9 mouse cellular contexts compared by ENCODE assay signal in genomic region chr11:102144957-102145470, GRCm38 (mm10). TPM values are rescaled to one million over a fixed set of nuclear protein-coding genes. Genes with fewer than 3 reads are reported as not detected.
DNase-seq lines count a peak whose midpoint lies in the region; ATAC-seq and TF ChIP-seq lines count a peak whose summit lies in the region.
"Had no signal": no experiment of that assay in that cellular context is flagged by ENCODE, and none has a peak within 500 bp of the region (broad histone marks: within the 10 kb centered on the region; RNA-seq: fewer than 3 reads in every experiment).

No protein-coding gene starts in this region.

- no peak for TF ChIP-seq POLR2A in MEL (IDR thresholded peaks at IDR 0.05; ENCODE audit: control insufficient read depth in 1 of 2, insufficient read depth in 1 of 2, low read depth in 1 of 2, low read length in 2 of 2, poor library complexity in 1 of 2)

- no peak for TF ChIP-seq RAD21 in MEL (IDR thresholded peaks at IDR 0.05; ENCODE audit: low read depth, low read length)

- no peak overlapping the region for H3K27ac ChIP-seq in heart, embryonic 11.5 days (ENCODE audit: low read depth, low read length)
- no peak overlapping the region for H3K27ac ChIP-seq in MEL (ENCODE audit: control insufficient read depth, low read depth, low read length)
- no peak overlapping the region for H3K27ac ChIP-seq in hindbrain, embryonic 13.5 days
- H3K27ac ChIP-seq in midbrain, embryonic 10.5 days (replicated peaks) = no peak overlapping the region

- intact Hi-C loops in heart, postnatal 14 days (cut with DNase I) = no loop called here

- no peaks in the 10 kb centered on the region for H3K79me2 ChIP-seq in MEL (ENCODE audit: control insufficient read depth, insufficient read depth, low read length, poor library complexity)

- peak overlapping the region; percentile 43 for H3K4me3 ChIP-seq in heart, embryonic 11.5 days (ENCODE audit: low read depth, low read length)
- H3K4me3 ChIP-seq in MEL (ENCODE audit: control insufficient read depth in 1 of 2, insufficient read depth in 1 of 2, low read depth in 2 of 2, low read length in 2 of 2) = peak overlapping the region; percentile 46 to 75
- H3K4me3 ChIP-seq in hindbrain, embryonic 13.5 days = peak overlapping the region; percentile 30; the same call in 1 of the 2 replicates
- H3K4me3 ChIP-seq in midbrain, embryonic 10.5 days = peak overlapping the region; percentile 47

- peak overlapping the region; percentile 61 for H3K4me2 ChIP-seq in heart, embryonic 11.5 days
- peak overlapping the region; percentile 44 for H3K4me2 ChIP-seq in hindbrain, embryonic 13.5 days

- 0 out of 2 replicates have a peak, but pooled peaks have one; percentile 20 for ATAC-seq in heart, embryonic 11.5 days (replicated peaks; ENCODE audit: insufficient number of reproducible peaks, low FRiP score, low TSS enrichment)
- ATAC-seq in hindbrain, embryonic 13.5 days (ENCODE audit: low FRiP score) = no peak

- 22% methylated on average over 13 of the region's 13 CpGs for WGBS in heart, embryonic 11.5 days (ENCODE audit: insufficient replicate concordance)
- 23% methylated on average over 13 of the region's 13 CpGs for WGBS in hindbrain, embryonic 13.5 days
- WGBS in midbrain, embryonic 10.5 days = 23% methylated on average over 13 of the region's 13 CpGs

- DNase-seq in heart, postnatal 14 days = no peak
- DNase-seq in MEL (ENCODE audit: low read depth, low spot score) = peak; percentile 87
- DNase-seq in midbrain, embryonic 10.5 days (ENCODE audit: low spot score) = no peak
- DNase-seq in spleen, adult 18-20 months = no peak
- no peak for DNase-seq in adrenal gland, adult 18-20 months (ENCODE audit: low spot score in 2 of 2)
- no peak for DNase-seq in urinary bladder, adult 2 months (ENCODE audit: low spot score)

- peak in 2 of 3 experiments; percentile 13 to 14; a peak in 2 of 6 replicates for TF ChIP-seq CTCF in MEL (IDR thresholded peaks at IDR 0.05 in 2 of 3, conservative IDR thresholded peaks at IDR 0.05 in 1 of 3; ENCODE audit: control insufficient read depth in 1 of 3, insufficient read depth in 1 of 3, low read depth in 2 of 3, low read length in 3 of 3, poor library complexity in 1 of 3, severe bottlenecking in 1 of 3)

- peaks cover 65% of the 10 kb centered on the region for H3K27me3 ChIP-seq in heart, embryonic 11.5 days (ENCODE audit: control insufficient read depth, insufficient read depth, low read length)
- no peaks in the 10 kb centered on the region for H3K27me3 ChIP-seq in MEL (ENCODE audit: control insufficient read depth in 1 of 2, insufficient read depth in 2 of 2, low read length in 2 of 2)
- peaks cover 78% of the 10 kb centered on the region for H3K27me3 ChIP-seq in hindbrain, embryonic 13.5 days
- H3K27me3 ChIP-seq in midbrain, embryonic 10.5 days (ENCODE audit: low read depth, poor library complexity, severe bottlenecking) = peaks cover 79% of the 10 kb centered on the region

- peaks cover 22% of the 10 kb centered on the region for H3K4me1 ChIP-seq in heart, embryonic 11.5 days (ENCODE audit: control insufficient read depth, insufficient read depth, low read length)
- H3K4me1 ChIP-seq in MEL (ENCODE audit: control insufficient read depth in 1 of 2, insufficient read depth in 2 of 2, low read length in 2 of 2) = peaks cover 0 to 16% of the 10 kb centered on the region in 2 experiments; a peak in 2 of 4 replicates
- H3K4me1 ChIP-seq in hindbrain, embryonic 13.5 days (replicated peaks) = peaks cover 24% of the 10 kb centered on the region
- H3K4me1 ChIP-seq in midbrain, embryonic 10.5 days = peaks cover 33% of the 10 kb centered on the region

- no peaks in the 10 kb centered on the region for H3K36me3 ChIP-seq in heart, embryonic 11.5 days (ENCODE audit: control insufficient read depth, insufficient read depth, low read length)
- no peaks in the 10 kb centered on the region for H3K36me3 ChIP-seq in MEL (ENCODE audit: control insufficient read depth in 1 of 2, insufficient read depth in 2 of 2, low read length in 2 of 2)
- no peaks in the 10 kb centered on the region for H3K36me3 ChIP-seq in hindbrain, embryonic 13.5 days
- H3K36me3 ChIP-seq in midbrain, embryonic 10.5 days = no peaks in the 10 kb centered on the region

- TF ChIP-seq EP300 in MEL (IDR thresholded peaks at IDR 0.05; ENCODE audit: low read depth in 1 of 2, low read length in 2 of 2) = no peak

- H3K9me3 ChIP-seq in heart, embryonic 11.5 days (replicated peaks; ENCODE audit: control insufficient read depth, low read length) = no peaks in the 10 kb centered on the region
- no peaks in the 10 kb centered on the region for H3K9me3 ChIP-seq in MEL (replicated peaks; ENCODE audit: insufficient read depth, low read length)
- H3K9me3 ChIP-seq in hindbrain, embryonic 13.5 days = no peaks in the 10 kb centered on the region
- no peaks in the 10 kb centered on the region for H3K9me3 ChIP-seq in midbrain, embryonic 10.5 days (replicated peaks)

- H3K9ac ChIP-seq in heart, embryonic 11.5 days (ENCODE audit: low read depth, low read length) = no peak overlapping the region
- peak overlapping the region; percentile 71 for H3K9ac ChIP-seq in MEL (ENCODE audit: control insufficient read depth, low read depth, low read length, poor library complexity, severe bottlenecking)
- H3K9ac ChIP-seq in hindbrain, embryonic 13.5 days = peak overlapping the region; percentile 29; the same call in 1 of the 2 replicates

TF ChIP-seq in MEL, 35 proteins besides CTCF, POLR2A, EP300 and RAD21:
- no peak for TF ChIP-seq MAFK (IDR thresholded peaks at IDR 0.05; ENCODE audit: borderline replicate concordance, low read depth, low read length)
- TF ChIP-seq BHLHE40 (IDR thresholded peaks at IDR 0.05; ENCODE audit: borderline replicate concordance, low read depth, low read length) = no peak
- TF ChIP-seq KAT2A (conservative IDR thresholded peaks at IDR 0.05; ENCODE audit: low read depth, low read length) = no peak
- no peak for TF ChIP-seq POLR2AphosphoS5 (IDR thresholded peaks at IDR 0.05; ENCODE audit: borderline replicate concordance, low read depth, low read length)
- TF ChIP-seq MYC (IDR thresholded peaks at IDR 0.05; ENCODE audit: low read depth, low read length) = no peak
- no peak for TF ChIP-seq USF1 (IDR thresholded peaks at IDR 0.05; ENCODE audit: low read depth, low read length)
- TF ChIP-seq TBP (IDR thresholded peaks at IDR 0.05; ENCODE audit: low read depth, low read length) = no peak

RNA-seq across cellular contexts. Expression of gene Nags, which starts 0.3 kb away (rescaled TPM):
- polyA plus RNA-seq in heart, embryonic 11.5 days (2014; fragmentation: Nextera tagmentation; extraction: Ambion mirVana) = 0.33 TPM in 1 of 2 replicates, not detected in the other
- not detected for total RNA-seq in heart, postnatal 14 days (2021)
- total RNA-seq in MEL (2012; rRNA removed) = 5.4 and 6.6 TPM in 2 replicates
- polyA plus RNA-seq in MEL (2012; ENCODE audit: insufficient read depth in 1 of 2, insufficient read length in 2 of 2, low read depth in 1 of 2, low replicate concordance in 2 of 2, missing spikeins in 1 of 2) = 1 to 10 TPM in 1 of 2 experiments, not detected in 1; 9.7 TPM
- not detected in 2 replicates for polyA plus RNA-seq in hindbrain, embryonic 13.5 days (2015; fragmentation: Nextera tagmentation; extraction: Ambion mirVana)
- polyA plus RNA-seq in midbrain, embryonic 10.5 days (2016; fragmentation: Nextera tagmentation; extraction: Ambion mirVana) = 0.10 TPM in 1 of 2 replicates, not detected in the other
- total RNA-seq in adrenal gland, adult 18-20 months (2021) = under 1 TPM in 1 of 2 experiments, not detected in 1; 0.77 TPM
- 0.07 and 0.15 TPM in 2 replicates for polyA plus RNA-seq in urinary bladder, adult 2 months (2012; rRNA removed)
- polyA plus RNA-seq: C2C12 had no signal

RNA-seq across cellular contexts. Expression of gene Tmem101, which starts 11.2 kb away (rescaled TPM):
- polyA plus RNA-seq in heart, embryonic 11.5 days (2014; fragmentation: Nextera tagmentation; extraction: Ambion mirVana) = 31.2 and 36.3 TPM in 2 replicates
- 10 to 100 TPM; 14.5 TPM for total RNA-seq in heart, postnatal 14 days (2021)
- total RNA-seq in MEL (2012; rRNA removed) = 43.9 and 45.1 TPM in 2 replicates
- polyA plus RNA-seq in MEL (2012; ENCODE audit: insufficient read depth in 1 of 2, insufficient read length in 2 of 2, low read depth in 1 of 2, low replicate concordance in 2 of 2, missing spikeins in 1 of 2) = 10 to 100 TPM in 1 of 2 experiments, not detected in 1; 30.1 TPM
- polyA plus RNA-seq in hindbrain, embryonic 13.5 days (2015; fragmentation: Nextera tagmentation; extraction: Ambion mirVana) = 37.9 and 38.1 TPM in 2 replicates
- polyA plus RNA-seq in midbrain, embryonic 10.5 days (2016; fragmentation: Nextera tagmentation; extraction: Ambion mirVana) = 40.4 and 42.3 TPM in 2 replicates
- total RNA-seq in adrenal gland, adult 18-20 months (2021) = 10 to 100 TPM; 12.0 to 13.6 TPM
- polyA plus RNA-seq in urinary bladder, adult 2 months (2012; rRNA removed) = 15.0 and 17.4 TPM in 2 replicates

RNA-seq across cellular contexts. Expression of gene Pyy, which starts 37.4 kb away (rescaled TPM):
- polyA plus RNA-seq in heart, embryonic 11.5 days (2014; fragmentation: Nextera tagmentation; extraction: Ambion mirVana) = 0.69 TPM in 1 of 2 replicates, not detected in the other
- not detected for total RNA-seq in heart, postnatal 14 days (2021)
- not detected in 2 replicates for total RNA-seq in MEL (2012; rRNA removed)
- not detected for polyA plus RNA-seq in MEL (2012; ENCODE audit: insufficient read depth in 1 of 2, insufficient read length in 2 of 2, low read depth in 1 of 2, low replicate concordance in 2 of 2, missing spikeins in 1 of 2)
- polyA plus RNA-seq in hindbrain, embryonic 13.5 days (2015; fragmentation: Nextera tagmentation; extraction: Ambion mirVana) = 3.3 and 7.5 TPM in 2 replicates
- polyA plus RNA-seq in midbrain, embryonic 10.5 days (2016; fragmentation: Nextera tagmentation; extraction: Ambion mirVana) = not detected in 2 replicates
- not detected for total RNA-seq in adrenal gland, adult 18-20 months (2021)
- polyA plus RNA-seq in urinary bladder, adult 2 months (2012; rRNA removed) = not detected in 2 replicates
- polyA plus RNA-seq: C2C12 had no signal

RNA-seq across cellular contexts. Expression of gene Lsm12, which starts 40.1 kb away (rescaled TPM):
- 61.3 and 64.3 TPM in 2 replicates for polyA plus RNA-seq in heart, embryonic 11.5 days (2014; fragmentation: Nextera tagmentation; extraction: Ambion mirVana)
- total RNA-seq in heart, postnatal 14 days (2021) = 10 to 100 TPM; 44.4 to 47.6 TPM
- total RNA-seq in MEL (2012; rRNA removed) = 74.2 and 75.0 TPM in 2 replicates
- 100 to 1,000 TPM; 128 to 150 TPM for polyA plus RNA-seq in MEL (2012; ENCODE audit: insufficient read depth in 1 of 2, insufficient read length in 2 of 2, low read depth in 1 of 2, low replicate concordance in 2 of 2, missing spikeins in 1 of 2)
- polyA plus RNA-seq in hindbrain, embryonic 13.5 days (2015; fragmentation: Nextera tagmentation; extraction: Ambion mirVana) = 144 and 148 TPM in 2 replicates
- polyA plus RNA-seq in midbrain, embryonic 10.5 days (2016; fragmentation: Nextera tagmentation; extraction: Ambion mirVana) = 141 and 144 TPM in 2 replicates
- total RNA-seq in adrenal gland, adult 18-20 months (2021) = 100 to 1,000 TPM in 1 of 2 experiments, 10 to 100 TPM in 1; 83.9 to 102 TPM
- polyA plus RNA-seq in urinary bladder, adult 2 months (2012; rRNA removed) = 29.9 and 32.4 TPM in 2 replicates

RNA-seq across cellular contexts. Expression of gene Ppy, which starts 43.9 kb away (rescaled TPM):
- polyA plus RNA-seq in heart, embryonic 11.5 days (2014; fragmentation: Nextera tagmentation; extraction: Ambion mirVana) = not detected in 2 replicates
- not detected for total RNA-seq in heart, postnatal 14 days (2021)
- not detected in 2 replicates for total RNA-seq in MEL (2012; rRNA removed)
- not detected for polyA plus RNA-seq in MEL (2012; ENCODE audit: insufficient read depth in 1 of 2, insufficient read length in 2 of 2, low read depth in 1 of 2, low replicate concordance in 2 of 2, missing spikeins in 1 of 2)
- not detected in 2 replicates for polyA plus RNA-seq in hindbrain, embryonic 13.5 days (2015; fragmentation: Nextera tagmentation; extraction: Ambion mirVana)
- not detected in 2 replicates for polyA plus RNA-seq in midbrain, embryonic 10.5 days (2016; fragmentation: Nextera tagmentation; extraction: Ambion mirVana)
- total RNA-seq in adrenal gland, adult 18-20 months (2021) = not detected
- 0.19 and 0.51 TPM in 2 replicates for polyA plus RNA-seq in urinary bladder, adult 2 months (2012; rRNA removed)
- polyA plus RNA-seq: C2C12 had no signal
